ENCODE assay signal across 8 mouse cellular contexts in genomic region chr4:59340714-59341113, GRCm38 (mm10).
DNase-seq lines count a peak whose midpoint lies in the region; ATAC-seq and TF ChIP-seq lines count a peak whose summit lies in the region.

No protein-coding gene starts in this region.

- no peak for TF ChIP-seq EP300 in liver, embryonic 14.5 days (IDR thresholded peaks at IDR 0.05; ENCODE audit: low read depth)

- peaks cover 19% of the 10 kb centered on the region for H3K4me1 ChIP-seq in brown adipose tissue, adult 24 weeks (ENCODE audit: control insufficient read depth, insufficient read depth, insufficient read length, low read length)
- peaks cover 5% of the 10 kb centered on the region; the same call in 1 of the 2 replicates for H3K4me1 ChIP-seq in forebrain, embryonic 10.5 days
- peaks cover 21% of the 10 kb centered on the region for H3K4me1 ChIP-seq in heart, embryonic 16.5 days (ENCODE audit: control insufficient read depth, insufficient read depth, low read length)
- H3K4me1 ChIP-seq in liver, embryonic 14.5 days (replicated peaks; ENCODE audit: control insufficient read depth in 2 of 2, insufficient read depth in 2 of 2, low read length in 1 of 2), result peaks cover 0 to 5% of the 10 kb centered on the region in 2 experiments; a peak in 2 of 4 replicates
- peaks cover 12% of the 10 kb centered on the region for H3K4me1 ChIP-seq in neural tube, embryonic 13.5 days (replicated peaks)

- no peak overlapping the region for H3K4me2 ChIP-seq in heart, embryonic 16.5 days (ENCODE audit: low read depth, low read length)
- no peak overlapping the region for H3K4me2 ChIP-seq in liver, embryonic 14.5 days (ENCODE audit: low read depth)
- no peak overlapping the region for H3K4me2 ChIP-seq in neural tube, embryonic 13.5 days

- TF ChIP-seq CTCF in liver, embryonic 14.5 days (IDR thresholded peaks at IDR 0.05; ENCODE audit: low read depth), result peak; percentile 97

- ATAC-seq in CD4-positive, CD25-positive, alpha-beta regulatory T cell, adult 4 months, result peak; percentile 83
- peak; percentile 68 for ATAC-seq in heart, embryonic 16.5 days (replicated peaks; ENCODE audit: extremely low read depth, insufficient read depth, low FRiP score)
- peak; percentile 55; the same call in 1 of the 2 replicates for ATAC-seq in liver, embryonic 14.5 days (ENCODE audit: insufficient read depth)
- ATAC-seq in neural tube, embryonic 13.5 days (ENCODE audit: low read depth), result peak; percentile 92

- H3K27ac ChIP-seq in brown adipose tissue, adult 24 weeks (replicated peaks; ENCODE audit: low read depth, low read length), result peak overlapping the region; percentile 98
- no peak overlapping the region for H3K27ac ChIP-seq in forebrain, embryonic 10.5 days
- no peak overlapping the region for H3K27ac ChIP-seq in heart, embryonic 16.5 days (ENCODE audit: low read length)
- H3K27ac ChIP-seq in liver, embryonic 14.5 days, result no peak overlapping the region
- no peak overlapping the region for H3K27ac ChIP-seq in neural tube, embryonic 13.5 days (replicated peaks)

- 2% methylated on average over 3 of the region's 3 CpGs for WGBS in forebrain, embryonic 10.5 days
- WGBS in heart, embryonic 16.5 days, result 0% methylated on average over 3 of the region's 3 CpGs
- WGBS in liver, embryonic 14.5 days (ENCODE audit: insufficient replicate concordance), result 0% methylated on average over 3 of the region's 3 CpGs
- WGBS in neural tube, embryonic 13.5 days, result 2% methylated on average over 3 of the region's 3 CpGs

- H3K27me3 ChIP-seq in forebrain, embryonic 10.5 days (ENCODE audit: poor library complexity, severe bottlenecking), result no peaks in the 10 kb centered on the region
- no peaks in the 10 kb centered on the region for H3K27me3 ChIP-seq in heart, embryonic 16.5 days (ENCODE audit: control insufficient read depth, insufficient read depth, low read length)
- no peaks in the 10 kb centered on the region for H3K27me3 ChIP-seq in liver, embryonic 14.5 days (ENCODE audit: control insufficient read depth, insufficient read depth, low read length)
- no peaks in the 10 kb centered on the region for H3K27me3 ChIP-seq in neural tube, embryonic 13.5 days

- H3K9me3 ChIP-seq in forebrain, embryonic 10.5 days, result no peaks in the 10 kb centered on the region
- H3K9me3 ChIP-seq in heart, embryonic 16.5 days (replicated peaks; ENCODE audit: control insufficient read depth, low read length), result no peaks in the 10 kb centered on the region
- no peaks in the 10 kb centered on the region for H3K9me3 ChIP-seq in liver, embryonic 14.5 days (ENCODE audit: control insufficient read depth, low read length)
- no peaks in the 10 kb centered on the region for H3K9me3 ChIP-seq in neural tube, embryonic 13.5 days

- DNase-seq in forebrain, embryonic 10.5 days (ENCODE audit: extremely low spot score, low spot score), result peak; percentile 87
- peak; percentile 83 to 93 for DNase-seq in kidney, postnatal 25 days
- DNase-seq in liver, embryonic 14.5 days (ENCODE audit: low read depth in 3 of 3, low spot score in 3 of 3), result peak; percentile 57 to 67 (median 65)
- DNase-seq in telencephalon, adult 2 months (ENCODE audit: low read depth, low spot score), result peak; percentile 38

- no peaks in the 10 kb centered on the region for H3K36me3 ChIP-seq in forebrain, embryonic 10.5 days (replicated peaks)
- no peaks in the 10 kb centered on the region for H3K36me3 ChIP-seq in heart, embryonic 16.5 days (ENCODE audit: control insufficient read depth, insufficient read depth)
- H3K36me3 ChIP-seq in liver, embryonic 14.5 days (replicated peaks; ENCODE audit: control insufficient read depth, insufficient read depth, low read depth), result 0 out of 2 replicates have a peak, but pooled peaks cover 4% of the 10 kb centered on the region
- H3K36me3 ChIP-seq in neural tube, embryonic 13.5 days, result no peaks in the 10 kb centered on the region

- H3K4me3 ChIP-seq in brown adipose tissue, adult 24 weeks (ENCODE audit: insufficient read depth, low read depth, low read length), result no peak overlapping the region
- no peak overlapping the region for H3K4me3 ChIP-seq in forebrain, embryonic 10.5 days
- no peak overlapping the region for H3K4me3 ChIP-seq in heart, embryonic 16.5 days (ENCODE audit: low read length)
- H3K4me3 ChIP-seq in liver, embryonic 14.5 days (ENCODE audit: insufficient read depth in 1 of 2, low read depth in 2 of 2, low read length in 2 of 2), result no peak overlapping the region
- H3K4me3 ChIP-seq in neural tube, embryonic 13.5 days, result no peak overlapping the region

- H3K9ac ChIP-seq in heart, embryonic 16.5 days (ENCODE audit: low read length), result no peak overlapping the region
- H3K9ac ChIP-seq in liver, embryonic 14.5 days (replicated peaks), result no peak overlapping the region
- H3K9ac ChIP-seq in neural tube, embryonic 13.5 days, result no peak overlapping the region

Comparison
In these comparisons a context has a peak if more than half of its experiments do, and no peak if none do; other contexts are left out.
1. DNase-seq: peak in every context shown above with its lines; median percentile 88 in kidney, postnatal 25 days; 87 in forebrain, embryonic 10.5 days; 65 in liver, embryonic 14.5 days; 38 in telencephalon, adult 2 months.